Mouse (Mus musculus): Measurements from ENCODE around the gene F13b. TPM values are rescaled to one million over a fixed set of nuclear protein-coding genes. Genes with fewer than 3 reads are reported as not detected.

The F13b gene
- polyA plus RNA-seq, 1 experiment from 2014 or later, result 0.06 TPM

DNA sequence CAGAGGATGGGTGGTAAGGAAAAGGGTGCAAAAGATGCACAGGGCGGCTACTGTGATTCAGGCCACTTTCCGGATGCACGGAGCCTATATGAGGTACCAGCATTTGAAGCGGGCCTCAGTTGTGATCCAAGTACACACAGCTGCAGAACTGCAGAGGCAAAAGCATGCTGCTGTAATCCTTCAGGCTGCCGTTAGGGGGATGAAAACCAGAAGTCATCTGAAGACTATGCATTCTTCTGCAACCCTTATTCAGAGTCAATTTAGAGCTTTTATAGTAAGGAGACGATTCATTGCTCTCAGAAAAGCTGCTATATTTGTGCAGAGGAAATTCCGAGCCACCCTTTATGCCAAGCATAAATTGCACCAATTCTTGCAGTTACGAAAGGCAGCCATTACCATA is 21.3 kb upstream of the F13b start:
- ATAC-seq, result no peak
- peaks cover 12% of the 10 kb centered on the region; the same call in 1 of the 2 replicates for H3K36me3 ChIP-seq (ENCODE audit: insufficient read depth, low read length)
- no peak overlapping the region for H3K9ac ChIP-seq (replicated peaks; ENCODE audit: low read depth)
- no peaks in the 10 kb centered on the region for H3K4me1 ChIP-seq (ENCODE audit: insufficient read depth, low read depth, low read length)
- no peak overlapping the region for H3K4me2 ChIP-seq (replicated peaks; ENCODE audit: low read depth, low read length)
- H3K27ac ChIP-seq (ENCODE audit: low read length), result no peak overlapping the region
- TF ChIP-seq EP300 (IDR thresholded peaks at IDR 0.05), result no peak
- TF ChIP-seq CTCF (IDR thresholded peaks at IDR 0.05), result no peak
- DNase-seq (ENCODE audit: low spot score), result no peak
- no peaks in the 10 kb centered on the region for H3K9me3 ChIP-seq (ENCODE audit: low read length)
- no peak overlapping the region for H3K4me3 ChIP-seq (ENCODE audit: low read depth, low read length)
- WGBS, result 91% methylated on average over 8 of the region's 8 CpGs
- H3K27me3 ChIP-seq (replicated peaks; ENCODE audit: insufficient read depth, low read length), result no peaks in the 10 kb centered on the region

- Histone ChIP-seq H3K36me3 (ENCODE audit: insufficient read depth, low read length) (peaks cover 7% of the 10 kb centered on the region; the same call in 1 of the 2 replicates), H3K27ac (ENCODE audit: low read length) (no peak overlapping the region), H3K4me2 (replicated peaks; ENCODE audit: low read depth, low read length) (no peak overlapping the region), H3K4me1 (ENCODE audit: insufficient read depth, low read depth, low read length) (no peaks in the 10 kb centered on the region), H3K9me3 (ENCODE audit: low read length) (no peaks in the 10 kb centered on the region), H3K27me3 (replicated peaks; ENCODE audit: insufficient read depth, low read length) (no peaks in the 10 kb centered on the region), H3K4me3 (ENCODE audit: low read depth, low read length) (no peak overlapping the region), H3K9ac (replicated peaks; ENCODE audit: low read depth) (no peak overlapping the region)
- ATAC-seq (no peak), DNase-seq (ENCODE audit: low spot score) (no peak)
- WGBS, result 77% methylated on average over 4 of the region's 4 CpGs
- TF ChIP-seq CTCF (IDR thresholded peaks at IDR 0.05) (no peak), EP300 (IDR thresholded peaks at IDR 0.05) (no peak)
Observed at GRCm38 (mm10) chr1:139481146-139481545, 20.4 kb upstream of the F13b start.

DNA sequence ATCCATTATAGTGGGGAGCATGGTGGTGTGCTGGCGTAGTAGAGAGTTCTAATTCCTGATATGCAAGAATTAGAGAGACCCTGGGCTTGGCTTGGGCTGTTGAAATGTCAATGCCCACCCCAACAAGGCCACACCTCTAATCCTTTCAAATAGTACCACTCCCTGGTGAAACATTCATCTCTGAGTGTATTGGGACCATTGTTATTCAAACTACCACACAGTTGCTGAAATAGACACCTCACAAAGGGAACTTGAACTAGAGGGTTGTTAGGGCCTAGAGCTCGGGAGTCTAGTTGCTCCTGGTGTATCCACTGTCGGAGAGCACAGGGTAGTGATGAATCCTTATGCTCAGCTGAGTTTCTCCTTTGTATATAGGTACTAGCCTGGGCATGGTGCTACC is 6.9 kb upstream of the F13b start:
- Histone ChIP-seq H3K4me3 (ENCODE audit: low read depth, low read length) (no peak overlapping the region), H3K36me3 (ENCODE audit: insufficient read depth, low read length) (no peaks in the 10 kb centered on the region), H3K4me1 (ENCODE audit: insufficient read depth, low read depth, low read length) (no peaks in the 10 kb centered on the region), H3K9me3 (ENCODE audit: low read length) (no peaks in the 10 kb centered on the region), H3K4me2 (replicated peaks; ENCODE audit: low read depth, low read length) (no peak overlapping the region), H3K9ac (replicated peaks; ENCODE audit: low read depth) (no peak overlapping the region), H3K27me3 (replicated peaks; ENCODE audit: insufficient read depth, low read length) (no peaks in the 10 kb centered on the region), H3K27ac (ENCODE audit: low read length) (no peak overlapping the region)
- no peak for TF ChIP-seq CTCF (IDR thresholded peaks at IDR 0.05)
- no peak for TF ChIP-seq EP300 (IDR thresholded peaks at IDR 0.05)
- no peak for DNase-seq (ENCODE audit: low spot score)
- 85% methylated on average over 3 of the region's 3 CpGs for WGBS
- ATAC-seq, result no peak

DNA sequence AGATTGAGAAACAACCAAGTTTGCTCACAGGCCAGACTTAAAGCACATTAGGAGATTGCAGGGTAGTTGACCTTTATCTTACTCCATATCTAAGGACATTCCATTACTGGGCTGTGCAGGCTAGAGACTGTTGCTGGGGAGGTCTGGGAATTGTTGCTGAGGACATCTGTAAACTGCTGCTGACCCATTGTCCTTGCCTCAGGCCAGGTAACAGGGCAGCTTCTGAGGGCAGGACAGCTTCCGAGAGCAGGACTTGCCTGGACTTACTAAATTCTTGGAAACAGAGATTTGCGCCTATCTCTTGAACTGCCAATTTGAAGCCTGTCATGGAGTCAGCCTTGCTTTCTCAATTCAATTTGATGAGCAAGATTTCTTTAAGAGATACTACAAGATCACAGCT is 6.1 kb upstream of the F13b start:
- Histone ChIP-seq H3K36me3 (ENCODE audit: insufficient read depth, low read length) (no peaks in the 10 kb centered on the region), H3K27me3 (replicated peaks; ENCODE audit: insufficient read depth, low read length) (no peaks in the 10 kb centered on the region), H3K4me3 (ENCODE audit: low read depth, low read length) (no peak overlapping the region), H3K4me1 (ENCODE audit: insufficient read depth, low read depth, low read length) (no peaks in the 10 kb centered on the region), H3K4me2 (replicated peaks; ENCODE audit: low read depth, low read length) (no peak overlapping the region), H3K9me3 (ENCODE audit: low read length) (no peaks in the 10 kb centered on the region), H3K27ac (ENCODE audit: low read length) (no peak overlapping the region), H3K9ac (replicated peaks; ENCODE audit: low read depth) (no peak overlapping the region)
- TF ChIP-seq CTCF (IDR thresholded peaks at IDR 0.05), result no peak
- TF ChIP-seq EP300 (IDR thresholded peaks at IDR 0.05), result no peak
- no peak for ATAC-seq
- no peak for DNase-seq (ENCODE audit: low spot score)
- WGBS, result 94% methylated on average over 2 of the region's 2 CpGs

DNA sequence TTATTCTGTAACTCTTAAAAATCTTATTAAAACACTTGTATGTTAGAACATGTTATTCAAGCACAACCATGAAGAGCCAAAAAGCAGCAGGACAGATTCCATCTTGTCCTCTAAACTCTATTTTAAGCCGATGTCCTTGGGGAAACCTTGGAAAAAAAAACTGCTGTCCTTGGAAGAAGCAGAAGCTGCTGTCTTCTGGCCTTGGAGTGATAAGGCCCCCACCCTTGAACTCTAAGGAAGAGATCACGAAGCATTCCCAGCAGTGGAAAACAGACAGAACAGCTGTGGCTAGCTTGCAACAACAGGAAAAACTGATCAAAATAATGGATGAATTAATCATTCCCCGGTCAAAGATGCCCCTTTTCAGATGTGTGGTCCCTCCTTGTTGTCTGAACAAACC is 5.3 kb upstream of the F13b start:
- no peak for DNase-seq (ENCODE audit: low spot score)
- ATAC-seq, result no peak
- H3K9me3 ChIP-seq (ENCODE audit: low read length), result no peaks in the 10 kb centered on the region
- WGBS, result 76% methylated on average over 3 of the region's 3 CpGs
- H3K4me1 ChIP-seq (ENCODE audit: insufficient read depth, low read depth, low read length), result no peaks in the 10 kb centered on the region
- H3K27ac ChIP-seq (ENCODE audit: low read length), result no peak overlapping the region
- H3K36me3 ChIP-seq (ENCODE audit: insufficient read depth, low read length), result no peaks in the 10 kb centered on the region
- H3K9ac ChIP-seq (replicated peaks; ENCODE audit: low read depth), result no peak overlapping the region
- TF ChIP-seq EP300 (IDR thresholded peaks at IDR 0.05), result no peak
- no peak for TF ChIP-seq CTCF (IDR thresholded peaks at IDR 0.05)
- H3K27me3 ChIP-seq (replicated peaks; ENCODE audit: insufficient read depth, low read length), result no peaks in the 10 kb centered on the region
- no peak overlapping the region for H3K4me3 ChIP-seq (ENCODE audit: low read depth, low read length)
- no peak overlapping the region for H3K4me2 ChIP-seq (replicated peaks; ENCODE audit: low read depth, low read length)

DNA sequence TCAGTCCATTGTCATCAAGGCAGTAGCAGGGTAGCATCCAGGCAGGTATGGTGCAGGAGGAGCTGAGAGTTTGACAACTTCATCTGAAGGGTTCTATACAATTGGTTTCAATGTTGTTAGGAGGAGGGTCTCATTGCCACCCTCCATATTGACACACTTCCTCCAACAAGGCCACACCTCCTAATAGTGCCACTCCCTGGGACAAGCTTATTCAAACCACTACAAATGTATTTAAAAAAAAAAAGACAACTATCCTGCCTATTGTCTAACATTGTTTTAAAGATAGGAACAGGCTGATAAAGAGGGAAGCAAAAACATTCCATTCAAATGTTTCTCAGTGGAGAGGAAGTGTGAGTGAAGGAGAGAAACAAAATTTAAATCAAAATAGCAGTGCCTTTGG is 1.8 kb upstream of the F13b start:
- no peak overlapping the region for H3K9ac ChIP-seq (replicated peaks; ENCODE audit: low read depth)
- ATAC-seq, result no peak
- no peaks in the 10 kb centered on the region for H3K4me1 ChIP-seq (ENCODE audit: insufficient read depth, low read depth, low read length)
- H3K4me2 ChIP-seq (replicated peaks; ENCODE audit: low read depth, low read length), result no peak overlapping the region
- TF ChIP-seq CTCF (IDR thresholded peaks at IDR 0.05) (no peak), EP300 (IDR thresholded peaks at IDR 0.05) (no peak)
- H3K27ac ChIP-seq (ENCODE audit: low read length), result no peak overlapping the region
- no peak for DNase-seq (ENCODE audit: low spot score)
- H3K9me3 ChIP-seq (ENCODE audit: low read length), result no peaks in the 10 kb centered on the region
- H3K4me3 ChIP-seq (ENCODE audit: low read depth, low read length), result no peak overlapping the region
- H3K36me3 ChIP-seq (ENCODE audit: insufficient read depth, low read length), result no peaks in the 10 kb centered on the region
- no peaks in the 10 kb centered on the region for H3K27me3 ChIP-seq (replicated peaks; ENCODE audit: insufficient read depth, low read length)

DNA sequence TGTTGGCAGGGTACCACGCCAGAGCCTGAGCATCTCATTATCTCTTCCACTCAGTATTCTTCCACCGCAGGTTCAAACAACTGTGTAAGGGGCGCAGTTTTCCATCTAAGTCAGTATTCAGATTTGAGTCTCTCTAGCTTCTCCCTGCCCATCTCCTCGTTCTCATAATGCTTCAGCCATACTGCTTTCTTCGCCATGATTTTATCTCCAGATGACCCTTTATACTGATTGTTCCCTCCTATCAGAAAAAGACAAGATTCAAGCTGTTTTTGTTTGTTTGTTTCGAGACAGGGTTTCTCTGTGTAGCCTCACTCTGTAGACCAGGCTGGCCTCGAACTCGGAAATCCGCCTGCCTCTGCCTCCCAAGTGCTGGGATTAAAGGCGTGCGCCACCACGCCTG is 13.1 kb downstream of the F13b start:
- no peak for DNase-seq (ENCODE audit: low spot score)
- WGBS, result 88% methylated on average over 12 of the region's 12 CpGs
- no peak overlapping the region for H3K9ac ChIP-seq (replicated peaks; ENCODE audit: low read depth)
- H3K4me1 ChIP-seq (ENCODE audit: insufficient read depth, low read depth, low read length), result no peaks in the 10 kb centered on the region
- TF ChIP-seq EP300 (IDR thresholded peaks at IDR 0.05) (no peak), CTCF (IDR thresholded peaks at IDR 0.05) (no peak)
- no peak overlapping the region for H3K4me2 ChIP-seq (replicated peaks; ENCODE audit: low read depth, low read length)
- no peak overlapping the region for H3K4me3 ChIP-seq (ENCODE audit: low read depth, low read length)
- H3K36me3 ChIP-seq (ENCODE audit: insufficient read depth, low read length), result no peaks in the 10 kb centered on the region
- ATAC-seq, result no peak
- no peaks in the 10 kb centered on the region for H3K9me3 ChIP-seq (ENCODE audit: low read length)
- H3K27ac ChIP-seq (ENCODE audit: low read length), result no peak overlapping the region
- H3K27me3 ChIP-seq (replicated peaks; ENCODE audit: insufficient read depth, low read length), result no peaks in the 10 kb centered on the region
